Comparison of ENCODE assay signal across 19 mouse cellular contexts in genomic region chr12:80041510-80042324, GRCm38 (mm10).
DNase-seq lines count a peak whose midpoint lies in the region; ATAC-seq and TF ChIP-seq lines count a peak whose summit lies in the region.
"Had no signal": no experiment of that assay in that cellular context is flagged by ENCODE, and none has a peak within 500 bp of the region (broad histone marks: within the 10 kb centered on the region; RNA-seq: fewer than 3 reads in every experiment).

No protein-coding gene starts in this region.

- no peak overlapping the region for H3K4me3 ChIP-seq in liver, adult 2 months (ENCODE audit: insufficient read depth, low read depth, low read length)
- H3K4me3 ChIP-seq in G1E (ENCODE audit: low read depth, low read length): peak overlapping the region; percentile 43; the same call in 1 of the 2 replicates
- H3K4me3 ChIP-seq in left cerebral cortex, adult 2 months: no peak overlapping the region
- H3K4me3 ChIP-seq: midbrain, embryonic 13.5 days; stomach, embryonic 15.5 days had no signal

- peak; percentile 41; the same call in 1 of the 2 replicates for ATAC-seq in G1E (ENCODE audit: extremely low read depth, insufficient number of reproducible peaks, low FRiP score, poor library complexity, severe bottlenecking)
- ATAC-seq in monocyte, adult 5-6 weeks (replicated peaks; ENCODE audit: insufficient number of reproducible peaks, low FRiP score, low TSS enrichment, poor library complexity, severe bottlenecking): peak; percentile 77
- ATAC-seq: hindbrain, postnatal 0 days; midbrain, embryonic 13.5 days had no signal

- no peaks in the 10 kb centered on the region for H3K36me3 ChIP-seq in liver, adult 2 months (ENCODE audit: control insufficient read depth, insufficient read depth, low read length)
- H3K36me3 ChIP-seq in G1E (replicated peaks): no peaks in the 10 kb centered on the region
- H3K36me3 ChIP-seq: midbrain, embryonic 13.5 days; stomach, embryonic 15.5 days had no signal

- 84% methylated on average over 11 of the region's 11 CpGs for WGBS in liver, adult 2 months

- H3K4me1 ChIP-seq in liver, adult 2 months (ENCODE audit: control insufficient read depth, insufficient read depth, low read length): no peaks in the 10 kb centered on the region
- peaks cover 65% of the 10 kb centered on the region for H3K4me1 ChIP-seq in G1E (ENCODE audit: insufficient read depth, low read depth, low read length)
- H3K4me1 ChIP-seq: stomach, embryonic 15.5 days had no signal

- no peak overlapping the region for H3K27ac ChIP-seq in liver, adult 2 months (replicated peaks; ENCODE audit: insufficient read depth, low read depth, low read length)
- H3K27ac ChIP-seq in left cerebral cortex, adult 2 months: no peak overlapping the region
- H3K27ac ChIP-seq: hindbrain, postnatal 0 days; midbrain, embryonic 13.5 days; stomach, embryonic 15.5 days had no signal

- no peak for TF ChIP-seq CTCF in liver, adult 2 months (IDR thresholded peaks at IDR 0.05; ENCODE audit: low read depth, low read length)
- TF ChIP-seq CTCF in G1E (IDR thresholded peaks at IDR 0.05; ENCODE audit: low read depth, low read length): no peak
- no peak for TF ChIP-seq CTCF in left cerebral cortex, adult 2 months (IDR thresholded peaks at IDR 0.05)

- DNase-seq in liver, adult 2 months (ENCODE audit: extremely low read depth, low read depth, low spot score): peak; percentile 25
- no peak for DNase-seq in liver
- DNase-seq in G1E (ENCODE audit: low spot score): peak; percentile 54
- peak; percentile 39 for DNase-seq in gastrocnemius, postnatal 25 days
- no peak for DNase-seq in left cerebral cortex, postnatal 14 days (ENCODE audit: low spot score in 2 of 2)
- no peak for DNase-seq in left cerebral cortex, adult 2 months (ENCODE audit: extremely low spot score in 1 of 2, low spot score in 2 of 2)
- DNase-seq in testis, postnatal 14 days (ENCODE audit: low spot score): no peak
- DNase-seq: adrenal gland, adult 8-10 months; cerebellum, adult 11 months; cerebellum, postnatal 14 days; heart, adult 11 months; kidney, adult 8-10 months; kidney, postnatal 4 days; lung, postnatal 4 days; retina, postnatal 1 day had no signal

- H3K9me3 ChIP-seq in G1E (replicated peaks): no peaks in the 10 kb centered on the region
- H3K9me3 ChIP-seq: midbrain, embryonic 13.5 days; stomach, embryonic 15.5 days had no signal

- intact Hi-C loops in left cerebral cortex, postnatal 14 days (cut with DNase I): no loop called here
- intact Hi-C loops in left cerebral cortex, adult 2 months (cut with DNase I): no loop called here

- H3K9ac ChIP-seq in liver, adult 2 months (ENCODE audit: low read depth, low read length): no peak overlapping the region
- H3K9ac ChIP-seq: midbrain, embryonic 13.5 days; stomach, embryonic 15.5 days had no signal

- TF ChIP-seq POLR2A in liver, adult 2 months (IDR thresholded peaks at IDR 0.05; ENCODE audit: extremely low read depth, insufficient read depth, low read length): no peak

- no peaks in the 10 kb centered on the region for H3K79me2 ChIP-seq in liver, adult 2 months (ENCODE audit: control insufficient read depth, insufficient read depth, low read length)

- no peaks in the 10 kb centered on the region for H3K27me3 ChIP-seq in liver, adult 2 months (ENCODE audit: control insufficient read depth, insufficient read depth, low read length)
- H3K27me3 ChIP-seq in G1E (ENCODE audit: insufficient read depth, low read length): no peaks in the 10 kb centered on the region
- H3K27me3 ChIP-seq: midbrain, embryonic 13.5 days; stomach, embryonic 15.5 days had no signal

Comparison
In these comparisons a context has a peak if more than half of its experiments do, and no peak if none do; other contexts are left out.
1. DNase-seq: peak in liver, adult 2 months (single experiment), G1E (single experiment) and gastrocnemius, postnatal 25 days (single experiment); none in liver (single experiment), left cerebral cortex, postnatal 14 days (0 of 2), left cerebral cortex, adult 2 months (0 of 2) and testis, postnatal 14 days (single experiment).